8 mouse cellular contexts compared by ENCODE assay signal in the genomic region with DNA sequence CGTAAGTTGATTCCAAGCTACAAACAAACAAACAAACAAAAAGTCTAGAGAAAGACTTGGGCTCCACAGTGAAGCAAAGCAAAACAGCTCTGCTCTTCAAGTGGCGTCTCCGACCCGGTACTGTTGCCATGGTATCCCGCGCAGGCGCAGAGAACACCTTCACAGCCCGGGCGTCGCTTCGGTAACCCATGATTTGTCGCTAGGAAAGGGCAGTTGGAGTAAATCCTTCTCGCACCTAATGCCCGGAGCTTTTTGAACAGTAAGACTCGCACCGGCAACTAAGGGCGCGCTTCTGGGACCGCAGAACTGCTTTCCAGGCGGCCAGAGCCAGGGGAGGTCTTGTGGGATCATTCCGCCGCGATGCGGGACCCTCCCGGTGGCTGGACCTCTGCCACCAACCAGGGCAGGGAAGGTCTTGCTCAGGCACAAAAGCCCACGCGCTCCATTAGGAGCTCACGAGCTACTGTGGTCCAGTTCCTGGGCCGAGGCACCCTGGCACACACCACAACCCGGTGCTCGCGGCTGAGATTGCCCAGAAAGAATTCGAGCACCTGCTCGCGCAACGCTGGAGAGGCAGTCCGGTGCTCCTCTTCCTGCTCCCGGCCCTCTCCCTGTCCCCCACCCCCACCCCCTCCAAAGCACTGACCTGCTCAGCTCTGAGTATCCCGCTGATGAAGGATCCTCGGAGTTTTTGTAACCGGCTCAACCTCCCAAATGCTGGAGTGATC. TPM values are rescaled to one million over a fixed set of nuclear protein-coding genes. Genes with fewer than 3 reads are reported as not detected.
DNase-seq lines count a peak whose midpoint lies in the region; ATAC-seq lines count a peak whose summit lies in the region.

No protein-coding gene starts in this region.

- peak overlapping the region; percentile 100 for H3K4me2 ChIP-seq in embryonic facial prominence, embryonic 13.5 days
- peak overlapping the region; percentile 97 for H3K4me2 ChIP-seq in kidney, embryonic 14.5 days (replicated peaks; ENCODE audit: low read depth, low read length)
- peak overlapping the region; percentile 100 for H3K4me2 ChIP-seq in limb, embryonic 13.5 days (replicated peaks)
- peak overlapping the region; percentile 74 for H3K4me2 ChIP-seq in midbrain, embryonic 14.5 days (ENCODE audit: low read length)

- H3K27me3 ChIP-seq in erythroblast, embryonic 14.5 days (ENCODE audit: control insufficient read depth) = peaks cover 37% of the 10 kb centered on the region
- peaks cover 9% of the 10 kb centered on the region; the same call in 1 of the 2 replicates for H3K27me3 ChIP-seq in embryonic facial prominence, embryonic 13.5 days
- H3K27me3 ChIP-seq in heart, embryonic 10.5 days (ENCODE audit: insufficient read depth, poor library complexity, severe bottlenecking) = peaks cover 5% of the 10 kb centered on the region; the same call in 1 of the 2 replicates
- no peaks in the 10 kb centered on the region for H3K27me3 ChIP-seq in kidney, embryonic 14.5 days (ENCODE audit: control insufficient read depth, insufficient read depth, low read length)
- peaks cover 8% of the 10 kb centered on the region for H3K27me3 ChIP-seq in limb, embryonic 13.5 days
- H3K27me3 ChIP-seq in midbrain, embryonic 14.5 days (ENCODE audit: control insufficient read depth, insufficient read depth, low read length) = no peaks in the 10 kb centered on the region

- 0 out of 2 replicates have a peak overlapping the region, but pooled peaks have one; percentile 60 for H3K27ac ChIP-seq in embryonic facial prominence, embryonic 13.5 days
- peak overlapping the region; percentile 78 for H3K27ac ChIP-seq in heart, embryonic 10.5 days
- peak overlapping the region; percentile 85 for H3K27ac ChIP-seq in kidney, embryonic 14.5 days (ENCODE audit: low read depth, low read length)
- H3K27ac ChIP-seq in limb, embryonic 13.5 days = no peak overlapping the region
- peak overlapping the region; percentile 92 for H3K27ac ChIP-seq in midbrain, embryonic 14.5 days (replicated peaks; ENCODE audit: low read depth, low read length)

- DNase-seq in heart, embryonic 10.5 days (ENCODE audit: low spot score) = peak; percentile 91
- peak; percentile 95 for DNase-seq in midbrain, embryonic 14.5 days
- DNase-seq in spleen, postnatal 4 days (ENCODE audit: low spot score in 2 of 2) = peak; percentile 21 to 64

- H3K9me3 ChIP-seq in erythroblast, embryonic 14.5 days (ENCODE audit: control insufficient read depth, low read length) = no peaks in the 10 kb centered on the region
- no peaks in the 10 kb centered on the region for H3K9me3 ChIP-seq in embryonic facial prominence, embryonic 13.5 days
- no peaks in the 10 kb centered on the region for H3K9me3 ChIP-seq in heart, embryonic 10.5 days
- H3K9me3 ChIP-seq in kidney, embryonic 14.5 days (ENCODE audit: control insufficient read depth, low read length) = no peaks in the 10 kb centered on the region
- no peaks in the 10 kb centered on the region for H3K9me3 ChIP-seq in limb, embryonic 13.5 days
- H3K9me3 ChIP-seq in midbrain, embryonic 14.5 days (ENCODE audit: control insufficient read depth, low read length) = no peaks in the 10 kb centered on the region

- peaks cover 2% of the 10 kb centered on the region; the same call in 1 of the 2 replicates for H3K4me1 ChIP-seq in erythroblast, embryonic 14.5 days (ENCODE audit: control insufficient read depth)
- H3K4me1 ChIP-seq in embryonic facial prominence, embryonic 13.5 days = peaks cover 12% of the 10 kb centered on the region
- peaks cover 8% of the 10 kb centered on the region; the same call in 1 of the 2 replicates for H3K4me1 ChIP-seq in heart, embryonic 10.5 days
- peaks cover 6% of the 10 kb centered on the region; the same call in 1 of the 2 replicates for H3K4me1 ChIP-seq in kidney, embryonic 14.5 days (ENCODE audit: control insufficient read depth, insufficient read depth, low read length)
- peaks cover 24% of the 10 kb centered on the region for H3K4me1 ChIP-seq in limb, embryonic 13.5 days
- H3K4me1 ChIP-seq in midbrain, embryonic 14.5 days (ENCODE audit: control insufficient read depth, insufficient read depth, low read length) = peaks cover 22% of the 10 kb centered on the region

- peak overlapping the region; percentile 44 for H3K4me3 ChIP-seq in erythroblast, embryonic 14.5 days (replicated peaks)
- peak overlapping the region; percentile 68 for H3K4me3 ChIP-seq in embryonic facial prominence, embryonic 13.5 days
- peak overlapping the region; percentile 81 for H3K4me3 ChIP-seq in heart, embryonic 10.5 days
- peak overlapping the region; percentile 81 for H3K4me3 ChIP-seq in kidney, embryonic 14.5 days (ENCODE audit: low read length)
- H3K4me3 ChIP-seq in limb, embryonic 13.5 days = peak overlapping the region; percentile 66
- peak overlapping the region; percentile 82 for H3K4me3 ChIP-seq in midbrain, embryonic 14.5 days (replicated peaks; ENCODE audit: low read depth, low read length)

- peak overlapping the region; percentile 70 for H3K9ac ChIP-seq in embryonic facial prominence, embryonic 13.5 days
- peak overlapping the region; percentile 78 for H3K9ac ChIP-seq in kidney, embryonic 14.5 days (ENCODE audit: low read depth, low read length)
- peak overlapping the region; percentile 67 for H3K9ac ChIP-seq in limb, embryonic 13.5 days
- peak overlapping the region; percentile 72 for H3K9ac ChIP-seq in midbrain, embryonic 14.5 days (replicated peaks; ENCODE audit: low read length)

- no peaks in the 10 kb centered on the region for H3K36me3 ChIP-seq in erythroblast, embryonic 14.5 days (ENCODE audit: control insufficient read depth)
- H3K36me3 ChIP-seq in embryonic facial prominence, embryonic 13.5 days = no peaks in the 10 kb centered on the region
- H3K36me3 ChIP-seq in heart, embryonic 10.5 days = no peaks in the 10 kb centered on the region
- no peaks in the 10 kb centered on the region for H3K36me3 ChIP-seq in kidney, embryonic 14.5 days (ENCODE audit: control insufficient read depth, insufficient read depth, low read length)
- H3K36me3 ChIP-seq in limb, embryonic 13.5 days = no peaks in the 10 kb centered on the region
- no peaks in the 10 kb centered on the region for H3K36me3 ChIP-seq in midbrain, embryonic 14.5 days (ENCODE audit: control insufficient read depth, insufficient read depth, low read length)

- no peak for ATAC-seq in erythroblast, adult 5-6 weeks (replicated peaks; ENCODE audit: low FRiP score, poor library complexity, severe bottlenecking)
- ATAC-seq in embryonic facial prominence, embryonic 13.5 days (ENCODE audit: insufficient number of reproducible peaks, insufficient read depth, low FRiP score, low TSS enrichment, low read depth) = peak; percentile 78
- ATAC-seq in kidney, embryonic 14.5 days (ENCODE audit: low FRiP score, low TSS enrichment) = peak; percentile 79
- ATAC-seq in limb, embryonic 13.5 days (ENCODE audit: low FRiP score, low read depth) = peak; percentile 88
- ATAC-seq in midbrain, embryonic 14.5 days (ENCODE audit: low FRiP score, low TSS enrichment) = peak; percentile 85

- WGBS in embryonic facial prominence, embryonic 13.5 days = under 1% methylated on average over 41 of the region's 41 CpGs
- under 1% methylated on average over 41 of the region's 41 CpGs for WGBS in heart, embryonic 10.5 days
- 0% methylated on average over 41 of the region's 41 CpGs for WGBS in kidney, embryonic 14.5 days
- WGBS in limb, embryonic 13.5 days = under 1% methylated on average over 41 of the region's 41 CpGs
- WGBS in midbrain, embryonic 14.5 days = 0% methylated on average over 41 of the region's 41 CpGs

RNA-seq across cellular contexts. Expression of a gene that starts 0.5 kb away (rescaled TPM):
- polyA plus RNA-seq in erythroblast, embryonic 14.5 days (2012) = not detected in 2 replicates
- not detected in 2 replicates for total RNA-seq in erythroblast, adult 5-6 weeks (2015; ENCODE audit: low replicate concordance)
- not detected in 2 replicates for total RNA-seq in erythroblast, adult 5-6 weeks (2017; ENCODE audit: low replicate concordance)
- polyA plus RNA-seq in embryonic facial prominence, embryonic 13.5 days (2015; fragmentation: Nextera tagmentation; extraction: Ambion mirVana) = 2.4 and 3.0 TPM in 2 replicates
- polyA plus RNA-seq in heart, embryonic 10.5 days (2016; fragmentation: Nextera tagmentation; extraction: Ambion mirVana) = 1.0 and 2.0 TPM in 2 replicates
- 11.2 and 20.4 TPM in 2 replicates for polyA plus RNA-seq in kidney, embryonic 14.5 days (2014; fragmentation: Nextera tagmentation; extraction: Ambion mirVana)
- 0.94 and 1.1 TPM in 2 replicates for polyA plus RNA-seq in limb, embryonic 13.5 days (2015; fragmentation: Nextera tagmentation; extraction: Ambion mirVana)
- 13.9 and 23.3 TPM in 2 replicates for polyA plus RNA-seq in midbrain, embryonic 14.5 days (2014; fragmentation: Nextera tagmentation; extraction: Ambion mirVana)

RNA-seq across cellular contexts. Expression of a gene that starts 30.5 kb away (rescaled TPM):
- 0.07 TPM in 1 of 2 replicates, not detected in the other for polyA plus RNA-seq in erythroblast, embryonic 14.5 days (2012)
- total RNA-seq in erythroblast, adult 5-6 weeks (2015; ENCODE audit: low replicate concordance) = 2.3 TPM in 1 of 2 replicates, not detected in the other
- total RNA-seq in erythroblast, adult 5-6 weeks (2017; ENCODE audit: low replicate concordance) = 0.98 and 2.5 TPM in 2 replicates
- 8.6 and 8.9 TPM in 2 replicates for polyA plus RNA-seq in embryonic facial prominence, embryonic 13.5 days (2015; fragmentation: Nextera tagmentation; extraction: Ambion mirVana)
- polyA plus RNA-seq in heart, embryonic 10.5 days (2016; fragmentation: Nextera tagmentation; extraction: Ambion mirVana) = 3.9 and 5.1 TPM in 2 replicates
- polyA plus RNA-seq in kidney, embryonic 14.5 days (2014; fragmentation: Nextera tagmentation; extraction: Ambion mirVana) = 5.1 and 5.7 TPM in 2 replicates
- 7.6 and 7.9 TPM in 2 replicates for polyA plus RNA-seq in limb, embryonic 13.5 days (2015; fragmentation: Nextera tagmentation; extraction: Ambion mirVana)
- polyA plus RNA-seq in midbrain, embryonic 14.5 days (2014; fragmentation: Nextera tagmentation; extraction: Ambion mirVana) = 5.6 TPM in 2 replicates

Comparison
In these comparisons a context has a peak if more than half of its experiments do, and no peak if none do; other contexts are left out.
1. DNase-seq: peak in every context shown above with its lines; median percentile 95 in midbrain, embryonic 14.5 days; 91 in heart, embryonic 10.5 days; 42 in spleen, postnatal 4 days.